Mouse (Mus musculus): Measurements from ENCODE around the gene Kcnk3.

Gene Kcnk3

DNA sequence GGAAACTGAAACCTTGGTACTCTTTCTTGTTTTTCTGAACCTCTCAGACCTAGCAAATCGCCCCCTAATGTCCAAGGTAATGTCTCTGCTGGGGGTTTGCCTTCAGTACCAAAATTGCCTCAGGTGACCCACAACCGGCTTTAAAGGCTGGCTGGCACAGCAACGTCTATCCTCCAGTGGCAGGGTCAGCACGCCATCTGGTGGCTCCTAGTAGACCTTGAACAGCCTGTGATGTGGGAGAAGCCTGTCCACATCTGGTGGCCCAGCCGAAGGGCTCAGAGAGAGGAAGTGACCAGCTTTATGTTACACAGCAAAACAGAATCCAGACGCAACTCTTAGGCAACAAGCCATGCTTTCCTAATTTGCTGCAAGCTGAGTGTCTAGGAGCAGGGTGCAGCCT is 50.1 kb downstream of the Kcnk3 start:
- peak; percentile 66 to 79 for DNase-seq (ENCODE audit: low spot score in 2 of 2)

DNA sequence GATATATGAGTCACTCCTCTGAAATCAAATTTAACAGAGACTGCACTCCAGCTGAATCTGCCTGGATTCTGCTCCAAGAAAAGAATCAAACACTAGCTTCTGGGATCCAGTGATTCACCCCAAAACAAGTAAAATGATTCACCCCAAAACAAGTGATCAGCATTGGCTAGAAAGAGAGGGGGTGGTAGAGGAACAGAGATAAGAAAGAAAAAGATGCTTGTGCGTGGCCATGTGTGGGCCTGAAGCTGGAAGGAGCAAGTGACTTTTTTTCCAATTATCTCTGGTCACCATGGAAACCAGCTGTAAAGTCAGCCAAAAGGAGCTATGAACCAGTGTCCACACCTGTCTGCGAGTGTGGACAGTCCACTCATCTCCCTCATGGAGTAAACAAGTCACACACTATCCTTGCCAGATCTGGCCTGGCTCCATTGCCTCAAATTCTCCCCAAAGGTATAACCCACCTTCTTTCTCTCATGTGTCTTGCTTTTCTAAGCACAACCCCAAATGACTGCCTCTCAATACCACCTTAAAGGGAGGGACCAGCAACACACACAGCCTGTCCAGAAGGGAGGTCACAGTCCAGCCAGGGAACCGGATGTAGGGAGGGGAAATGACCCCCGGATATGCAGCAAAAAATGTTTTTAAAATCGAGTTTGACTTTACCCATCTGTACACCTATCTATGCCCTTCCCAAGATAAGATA is 55.7 kb downstream of the Kcnk3 start:
- no peak for DNase-seq (ENCODE audit: low spot score in 2 of 2)

DNA sequence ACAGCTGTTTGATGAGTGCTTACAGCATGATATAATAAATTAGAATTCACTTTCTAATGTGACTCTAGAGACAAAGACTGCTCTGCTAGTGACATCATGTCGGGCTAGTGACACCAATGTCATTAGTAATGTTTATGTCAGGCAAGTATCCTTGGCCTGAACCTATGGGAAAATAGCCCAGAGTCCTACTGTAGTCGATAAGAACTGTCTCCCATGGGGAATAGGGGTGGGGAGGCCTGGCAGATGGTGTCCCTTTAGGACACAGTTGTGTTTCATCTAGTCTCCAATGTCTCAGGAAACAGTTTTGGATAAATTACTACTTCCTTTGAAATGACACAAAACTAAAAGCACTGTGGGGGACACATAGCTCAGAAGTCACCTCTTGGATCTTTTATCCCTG is 58.1 kb downstream of the Kcnk3 start:
- DNase-seq (ENCODE audit: low spot score in 2 of 2) = no peak

DNA sequence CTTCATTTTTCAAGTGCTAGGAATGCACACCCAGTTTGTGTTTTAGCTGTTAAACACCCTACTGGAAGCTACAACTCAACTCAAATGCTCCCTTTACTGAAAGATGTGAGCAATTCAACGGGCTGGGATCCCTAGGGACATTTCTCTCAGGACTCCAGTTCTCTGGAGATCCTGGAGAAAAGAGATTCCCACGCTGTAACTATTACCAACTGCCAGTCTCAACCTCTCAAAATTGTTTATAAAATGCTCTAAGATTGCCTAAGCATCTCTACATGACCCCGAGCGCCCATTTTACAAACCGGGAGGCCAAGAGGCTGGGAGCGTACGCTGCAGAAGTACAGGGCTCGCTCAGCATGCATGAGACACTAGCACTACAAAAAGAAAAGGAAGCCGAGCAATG is 59.4 kb downstream of the Kcnk3 start:
- no peak for DNase-seq (ENCODE audit: low spot score in 2 of 2)

DNA sequence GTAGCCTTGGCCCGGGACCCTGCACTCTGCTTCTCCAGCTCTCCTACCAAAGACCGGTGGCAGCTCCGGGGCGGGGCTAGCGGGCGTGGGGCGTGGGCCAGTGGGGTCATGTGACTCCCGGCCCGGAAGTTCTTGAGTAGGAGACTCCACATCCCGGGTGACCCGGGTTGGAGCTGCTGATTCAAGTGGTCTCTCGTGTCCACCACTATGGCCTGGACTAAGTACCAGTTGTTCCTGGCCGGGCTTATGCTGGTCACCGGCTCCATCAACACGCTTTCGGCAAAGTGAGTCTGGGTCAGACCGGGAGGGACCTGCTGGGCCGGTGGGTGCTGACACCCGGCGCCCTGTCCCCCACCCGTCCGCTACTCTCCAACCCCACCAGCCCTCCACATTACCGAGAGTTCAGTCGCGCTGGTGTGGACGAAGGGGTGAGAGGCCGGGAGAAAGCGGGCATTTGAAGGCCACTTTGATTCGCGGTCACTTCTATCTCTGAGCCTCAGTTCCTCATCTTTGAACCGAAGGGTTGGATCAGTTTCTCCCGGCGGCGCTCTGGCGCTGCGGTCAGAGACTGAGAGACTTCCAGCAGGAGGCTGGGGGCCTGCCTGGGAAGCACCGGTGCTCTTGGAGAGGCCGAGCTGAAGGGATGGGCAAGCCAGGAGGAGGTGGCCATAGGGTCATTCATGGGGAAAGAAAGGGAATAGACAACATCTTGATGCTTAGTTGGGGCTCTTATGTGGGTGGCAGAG is 60.0 kb downstream of the Kcnk3 start, which contains the start of gene Slc35f6:
Gene Slc35f6 (plus strand): TSS at position 119 of the 746 bp plus-strand sequence.
- peak; percentile 91 to 92 for DNase-seq (ENCODE audit: low spot score in 2 of 2)

DNA sequence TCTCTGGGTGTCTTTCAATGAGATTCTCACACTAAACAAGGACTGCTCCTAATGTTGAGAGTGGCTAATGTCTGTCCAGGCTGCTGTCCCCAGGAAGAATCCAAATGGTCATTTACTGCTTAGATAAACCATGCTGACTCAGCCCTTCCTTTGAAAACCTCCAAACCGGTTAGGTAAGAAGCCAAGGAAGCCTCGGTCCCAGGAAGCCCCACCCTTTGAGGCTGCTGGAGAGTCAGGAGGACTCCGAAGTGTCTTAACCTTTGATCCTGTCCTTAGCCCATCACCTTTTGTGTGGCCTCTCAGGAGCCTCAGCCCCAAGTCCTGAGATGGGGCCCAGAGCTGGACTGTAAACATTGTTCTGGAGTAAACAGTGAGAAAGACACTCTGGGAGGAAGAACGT is 61.6 kb downstream of the Kcnk3 start:
- no peak for DNase-seq (ENCODE audit: low spot score in 2 of 2)

DNA sequence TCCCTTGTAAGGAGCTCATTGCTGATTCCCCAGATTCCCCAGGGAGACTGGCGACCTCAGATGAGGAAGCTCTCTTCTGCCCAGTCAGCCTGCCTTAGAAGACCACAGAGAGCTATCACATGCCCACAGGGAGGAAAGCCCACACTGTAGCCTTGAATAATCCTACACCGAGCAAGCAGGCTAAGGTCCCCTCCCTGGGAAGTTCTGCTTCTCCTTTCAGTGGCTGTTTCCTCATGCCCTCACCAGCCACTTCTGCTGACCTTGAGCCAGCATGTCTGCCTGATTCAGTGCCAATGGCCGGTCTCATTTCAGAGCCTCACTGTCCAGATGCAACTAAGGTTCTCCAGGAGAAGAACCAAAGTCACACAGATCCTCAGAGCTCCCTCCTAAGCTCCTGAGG is 62.8 kb downstream of the Kcnk3 start:
- no peak for DNase-seq (ENCODE audit: low spot score in 2 of 2)

DNA sequence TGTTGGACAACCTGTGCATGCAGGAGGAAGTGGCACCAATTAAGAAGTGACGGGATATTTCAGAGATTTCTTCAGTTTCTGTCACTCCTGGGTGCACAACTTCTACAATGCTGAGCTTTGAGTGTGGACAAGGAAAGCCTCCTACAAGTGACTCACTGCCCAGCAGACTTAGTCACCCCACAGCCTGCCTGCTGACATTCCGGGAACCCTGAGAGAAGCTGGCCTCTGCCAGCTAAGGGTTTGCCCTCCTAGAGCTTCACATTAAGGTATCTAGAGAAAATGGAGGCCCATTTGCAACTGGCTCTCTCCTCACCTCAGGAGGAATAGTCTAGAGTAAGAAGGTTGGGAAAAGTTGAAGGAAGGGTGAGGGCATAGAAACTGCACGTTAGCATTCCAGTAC is 63.6 kb downstream of the Kcnk3 start:
- DNase-seq (ENCODE audit: low spot score in 2 of 2) = no peak

DNA sequence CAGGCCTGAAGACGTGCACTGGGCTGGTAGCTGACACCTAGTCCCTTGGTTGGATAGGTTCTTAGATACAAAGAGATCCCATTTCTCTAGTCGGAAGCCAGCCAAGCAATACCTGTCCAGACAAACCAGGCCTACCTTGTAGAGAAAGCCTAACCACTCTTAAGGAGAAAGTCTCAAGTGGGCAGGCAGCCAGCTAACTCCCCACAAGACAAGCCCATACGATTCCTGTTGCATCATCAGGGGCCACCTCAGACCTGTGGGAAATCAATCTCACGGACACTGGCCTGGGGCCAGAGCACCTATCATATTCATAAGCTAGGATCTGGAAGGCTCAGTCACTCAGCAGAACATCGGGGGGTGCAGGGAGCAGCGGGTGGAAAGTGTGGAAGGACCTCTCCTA is 65.3 kb downstream of the Kcnk3 start:
- DNase-seq (ENCODE audit: low spot score in 2 of 2) = no peak

DNA sequence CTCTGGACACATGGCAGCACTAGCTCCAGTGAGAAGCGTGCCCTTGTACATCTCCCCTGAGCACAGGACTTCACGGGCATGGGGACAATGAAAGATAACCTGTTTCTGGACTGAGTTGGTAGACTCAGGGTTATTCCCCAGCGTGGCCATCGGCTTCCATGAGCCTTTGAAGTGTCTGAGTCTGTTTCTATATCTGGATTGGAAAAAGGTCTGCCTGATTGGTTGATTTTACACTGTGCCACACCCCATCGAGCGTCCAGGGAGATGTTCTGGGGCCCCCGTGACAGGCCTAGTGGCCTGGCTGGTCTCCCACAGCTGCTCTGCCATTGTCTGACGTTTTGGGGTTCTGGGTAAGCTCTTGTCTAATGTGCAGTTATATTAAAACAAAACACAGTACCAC is 67.1 kb downstream of the Kcnk3 start:
- no peak for DNase-seq (ENCODE audit: low spot score in 2 of 2)

DNA sequence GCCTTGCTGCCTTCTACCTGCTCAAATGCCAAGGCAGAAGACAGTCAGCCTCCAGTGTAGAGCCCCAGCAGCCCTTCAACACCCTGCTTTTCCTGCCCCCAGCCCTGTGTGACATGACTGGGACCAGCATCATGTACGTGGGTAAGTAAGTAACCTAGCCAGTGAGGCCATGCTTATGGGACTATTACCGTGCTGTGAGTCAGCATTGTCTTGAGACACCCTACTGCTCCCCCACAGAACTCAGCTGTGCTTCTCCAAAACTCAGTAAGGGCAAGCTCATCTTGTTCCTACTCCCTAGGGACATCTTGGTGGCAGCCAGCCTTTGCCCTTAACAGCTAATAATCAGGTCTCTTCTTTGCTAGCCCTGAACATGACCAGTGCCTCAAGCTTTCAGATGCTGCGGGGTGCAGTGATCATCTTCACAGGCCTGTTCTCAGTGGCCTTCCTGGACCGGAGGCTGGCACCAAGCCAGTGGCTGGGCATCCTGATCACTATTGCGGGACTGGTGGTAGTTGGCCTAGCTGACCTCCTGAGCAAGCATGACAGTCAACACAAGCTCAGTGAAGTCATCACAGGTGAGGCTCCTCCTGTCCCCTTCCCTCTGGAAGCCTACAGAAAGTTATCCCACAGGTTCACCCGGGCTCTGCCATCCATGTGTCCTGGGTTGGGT is 67.7 kb downstream of the Kcnk3 start:
- no peak for DNase-seq (ENCODE audit: low spot score in 2 of 2)

DNA sequence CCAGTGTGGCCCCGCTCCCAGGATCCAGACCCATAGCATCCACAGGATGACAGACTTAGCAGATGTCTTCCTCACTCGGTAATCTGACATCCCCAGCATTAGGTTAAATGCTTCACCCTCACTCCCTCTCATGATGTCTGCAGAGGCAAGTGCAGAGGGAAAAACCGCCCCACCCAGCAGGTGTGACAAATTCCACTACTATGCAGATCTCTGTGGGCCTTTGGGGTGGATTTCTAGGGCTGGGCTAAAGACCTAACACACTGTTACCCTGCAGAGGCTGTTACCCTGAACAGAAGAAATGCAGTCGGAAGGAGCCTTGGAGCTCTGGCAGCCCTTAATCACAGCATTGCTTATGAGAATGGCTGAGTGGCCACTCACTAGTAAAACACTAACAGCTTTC is 71.1 kb downstream of the Kcnk3 start:
- DNase-seq (ENCODE audit: low spot score in 2 of 2) = no peak

DNA sequence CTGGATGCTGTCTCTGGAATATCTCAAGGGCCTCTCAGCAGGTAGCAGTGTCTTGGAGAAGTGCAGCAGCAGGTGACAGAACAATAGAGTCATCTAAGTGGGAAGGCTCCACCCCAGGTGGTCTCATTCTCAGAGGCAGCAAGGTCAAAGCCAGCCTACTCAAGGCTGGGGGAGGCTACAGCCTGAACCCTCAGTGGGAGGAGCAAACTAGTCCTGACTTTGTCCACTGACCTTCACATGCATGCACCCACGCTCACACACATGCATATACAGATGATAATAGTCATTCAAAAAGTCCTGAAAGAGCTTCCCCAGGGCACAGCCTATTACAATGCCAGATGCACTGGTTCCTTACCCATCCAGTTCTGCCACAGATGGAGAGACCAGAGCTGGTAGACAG is 72.3 kb downstream of the Kcnk3 start:
- DNase-seq (ENCODE audit: low spot score in 2 of 2) = no peak

DNA sequence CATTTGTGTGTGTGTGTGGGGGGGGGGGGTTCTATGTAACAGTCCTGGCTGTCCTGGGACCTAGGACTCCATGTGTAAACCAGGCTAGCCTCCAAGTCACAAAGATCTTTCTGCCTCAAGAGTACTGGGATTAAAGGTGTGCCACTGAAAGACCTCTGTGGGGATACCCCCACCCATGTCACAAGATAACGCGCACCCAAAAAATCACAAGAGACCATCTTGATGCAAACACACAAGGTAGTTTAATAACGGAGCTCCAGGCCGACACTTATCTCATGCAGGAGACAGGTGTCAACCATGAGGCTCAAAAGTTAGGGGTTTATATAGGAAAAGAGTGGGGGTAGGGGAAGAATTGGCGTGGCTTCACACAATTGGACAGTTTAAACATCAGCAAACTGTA is 72.8 kb downstream of the Kcnk3 start:
- DNase-seq (ENCODE audit: low spot score in 2 of 2) = no peak

DNA sequence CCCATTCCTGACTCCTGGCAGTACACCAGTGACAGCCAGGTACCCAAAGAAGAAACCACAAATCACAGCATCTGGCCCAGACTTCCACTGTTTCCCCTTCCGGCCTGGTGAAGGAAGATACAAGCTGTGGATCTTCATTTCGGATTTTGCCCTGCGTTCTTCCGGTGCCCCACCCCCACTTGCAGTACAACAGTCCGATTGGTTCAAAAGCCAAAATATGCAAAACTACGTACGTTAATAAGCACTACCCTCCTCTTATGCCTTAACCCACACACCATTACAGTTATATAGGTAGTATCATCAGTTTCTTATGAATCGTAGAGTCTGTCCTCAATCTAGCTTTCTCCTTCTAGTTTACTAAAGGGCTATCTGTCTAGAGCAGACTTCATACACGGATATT is 77.4 kb downstream of the Kcnk3 start:
- no peak for DNase-seq (ENCODE audit: low spot score in 2 of 2)

DNA sequence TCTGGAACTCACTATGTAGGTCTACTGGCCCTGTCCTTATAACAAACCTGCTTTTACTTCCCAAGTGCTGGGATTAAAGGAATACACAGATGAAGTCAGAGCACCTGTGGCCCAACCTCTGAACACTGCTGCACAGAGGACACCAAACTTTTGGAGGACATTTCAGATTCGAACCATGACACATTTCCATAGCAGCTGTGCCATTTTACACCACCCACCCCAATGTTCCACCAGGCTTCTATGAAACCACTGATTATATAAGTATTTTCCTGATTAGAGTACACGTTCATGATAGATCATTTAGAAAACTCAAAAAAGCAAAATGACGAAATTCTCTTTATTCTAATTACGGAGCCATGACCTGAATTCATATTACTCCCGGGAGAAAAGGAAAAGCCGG is 78.0 kb downstream of the Kcnk3 start:
- DNase-seq (ENCODE audit: low spot score in 2 of 2) = no peak

DNA sequence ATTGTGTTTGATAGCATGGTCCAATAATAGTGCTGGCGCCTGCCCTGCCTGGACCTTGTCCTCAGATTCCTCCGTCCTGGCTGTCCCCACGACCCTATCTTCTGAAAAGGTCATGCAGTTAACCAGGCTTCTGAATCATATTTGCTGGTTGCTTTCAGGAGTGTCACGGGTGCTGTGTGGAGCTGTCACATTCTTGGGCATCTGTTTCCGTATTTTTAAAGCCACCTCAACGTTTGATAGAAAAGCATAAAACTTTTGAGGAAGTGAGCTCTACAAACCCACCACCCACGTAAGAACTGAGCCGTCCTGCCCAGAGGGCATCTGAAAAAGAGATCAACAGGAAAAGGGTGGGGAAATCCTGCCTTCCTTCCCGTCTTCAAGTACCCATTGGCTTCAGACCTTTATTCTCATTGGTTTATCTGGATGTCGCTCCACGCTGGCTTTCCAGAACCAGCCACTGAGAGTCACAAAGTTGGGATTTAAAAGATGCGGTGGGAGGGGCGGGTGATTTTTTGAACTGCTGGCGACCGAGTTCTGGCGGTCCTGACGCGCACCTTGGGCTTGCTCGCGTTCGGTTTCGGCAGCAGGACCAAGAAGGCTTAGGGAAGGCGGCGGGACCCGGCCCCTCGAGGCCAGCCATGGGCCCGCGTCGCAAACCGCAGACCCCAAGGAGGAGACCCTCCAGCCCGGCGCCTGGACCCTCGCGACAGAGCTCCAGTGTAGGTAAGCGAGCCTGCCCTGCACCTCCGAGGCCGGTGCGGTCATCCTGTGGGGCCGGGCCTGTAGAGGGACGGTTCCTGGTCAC is 78.6 kb downstream of the Kcnk3 start, which contains the start of gene Cenpa:
Gene Cenpa (plus strand): TSS at position 387 of the 805 bp plus-strand sequence.
- peak; percentile 42 to 81 for DNase-seq (ENCODE audit: low spot score in 2 of 2)

DNA sequence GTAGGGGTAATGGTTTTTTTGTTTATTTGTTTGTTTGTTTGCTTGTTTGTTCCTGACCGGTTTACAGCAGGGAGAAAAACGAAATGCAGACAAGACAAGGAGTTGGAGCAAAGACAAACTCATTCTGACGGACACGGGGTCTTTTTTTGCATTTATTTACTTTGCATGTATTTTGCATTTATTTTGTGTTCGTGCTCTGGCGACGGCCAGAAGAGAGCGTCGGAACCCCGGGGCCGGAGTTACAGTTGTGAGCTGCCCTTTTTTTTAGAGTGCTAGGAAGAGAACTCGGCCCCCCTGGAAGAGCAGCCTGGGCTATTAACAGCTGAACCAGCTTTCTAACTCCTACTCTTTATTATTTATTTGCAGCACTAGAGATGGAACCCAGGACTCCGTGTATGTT is 79.2 kb downstream of the Kcnk3 start:
- DNase-seq (ENCODE audit: low spot score in 2 of 2) = no peak

DNA sequence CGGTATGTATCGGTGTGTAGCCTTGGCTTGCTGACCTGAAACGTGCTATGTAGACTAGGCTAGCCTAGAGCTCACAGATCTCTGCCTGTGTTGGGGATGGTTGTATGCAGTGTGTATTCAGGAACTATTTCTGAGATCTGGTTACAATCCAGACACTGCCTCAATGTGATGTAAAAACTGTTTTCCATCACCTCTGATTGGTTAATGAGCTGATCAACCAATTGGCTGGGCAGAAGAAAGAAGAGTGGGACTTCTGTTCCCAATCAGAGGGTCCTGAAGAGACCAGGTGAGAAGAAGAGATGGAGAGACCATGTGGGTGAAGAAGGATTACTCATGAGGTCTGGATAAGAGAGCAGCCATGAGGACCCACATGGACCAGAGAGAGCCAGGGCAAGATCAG is 79.7 kb downstream of the Kcnk3 start:
- no peak for DNase-seq (ENCODE audit: low spot score in 2 of 2)

DNA sequence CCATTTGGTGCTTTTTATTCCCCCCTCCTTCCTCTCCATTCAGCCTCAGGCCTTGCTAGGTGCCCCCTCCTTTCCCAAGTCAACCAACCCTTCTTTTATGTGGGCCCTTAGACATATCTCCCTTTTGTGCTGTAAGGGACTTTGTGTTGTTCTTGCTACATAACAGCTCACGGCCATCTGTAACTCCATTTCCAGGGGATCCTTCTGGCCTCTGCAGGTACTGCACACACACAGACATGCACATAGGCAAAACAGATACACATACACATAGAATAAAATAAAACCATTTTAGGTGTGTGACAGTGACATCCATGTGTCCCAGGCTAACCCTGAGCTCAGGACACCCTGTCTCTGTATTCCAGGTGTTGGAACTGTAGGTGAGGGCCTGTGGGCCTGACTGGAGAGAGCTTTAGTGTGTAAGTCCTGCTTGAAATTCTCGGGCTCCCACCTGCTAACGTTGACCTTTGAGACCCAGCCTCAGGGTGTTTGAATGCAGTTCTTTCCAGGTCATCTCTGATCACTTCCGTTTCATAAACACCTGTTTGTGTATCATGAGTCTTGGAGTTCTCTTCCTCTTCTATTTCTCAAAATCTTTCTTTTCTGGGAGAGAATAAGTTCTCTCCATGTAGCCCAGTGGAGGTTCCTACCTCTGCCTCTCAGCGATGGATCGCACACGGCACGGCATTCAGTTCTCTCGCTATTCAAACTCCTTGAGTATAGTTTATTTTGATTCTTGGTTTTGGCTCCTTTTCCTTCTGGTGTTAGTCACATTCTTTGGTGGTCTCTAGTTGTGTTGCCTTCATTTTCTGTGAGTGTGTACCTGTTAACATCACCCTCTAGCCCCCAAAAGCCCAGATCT is 80.9 kb downstream of the Kcnk3 start:
- DNase-seq (ENCODE audit: low spot score in 2 of 2) = no peak

DNA sequence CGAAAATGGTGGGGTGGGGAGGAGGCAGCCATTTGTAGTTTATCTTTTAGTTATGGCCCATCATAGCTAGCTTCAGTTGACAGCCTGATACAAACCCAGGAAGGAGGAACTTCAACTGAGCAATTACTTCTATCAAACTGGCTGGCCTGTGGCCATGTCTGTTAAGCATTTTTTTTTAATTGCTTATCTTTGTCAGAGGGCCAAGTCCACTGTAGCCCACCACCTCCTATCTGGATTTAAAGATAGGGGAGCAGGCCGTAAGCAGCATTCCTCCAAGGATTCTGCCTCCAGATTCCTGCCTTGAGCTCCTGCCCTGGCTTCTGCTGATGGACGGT is 81.5 kb downstream of the Kcnk3 start:
- no peak for DNase-seq (ENCODE audit: low spot score in 2 of 2)
